Mouse (Mus musculus): ENCODE results near the gene Rap1b.

Rap1b gene

GRCm38 (mm10) chr10:117783786-117784420, 61.9 kb downstream of the Rap1b start:
- no peak for DNase-seq (ENCODE audit: low spot score)

GRCm38 (mm10) chr10:117782491-117783260, 63.2 kb downstream of the Rap1b start:
- no peak for DNase-seq (ENCODE audit: low spot score)

- DNase-seq (ENCODE audit: low spot score), result no peak
Measured at GRCm38 (mm10) chr10:117782056-117782455, 63.8 kb downstream of the Rap1b start.

GRCm38 (mm10) chr10:117781021-117781725, 64.7 kb downstream of the Rap1b start:
- DNase-seq (ENCODE audit: low spot score), result no peak

GRCm38 (mm10) chr10:117780306-117780911, 65.4 kb downstream of the Rap1b start:
- DNase-seq (ENCODE audit: low spot score), result no peak

GRCm38 (mm10) chr10:117779581-117780305, 66.1 kb downstream of the Rap1b start:
- DNase-seq (ENCODE audit: low spot score), result no peak

GRCm38 (mm10) chr10:117778951-117779350, 66.9 kb downstream of the Rap1b start:
- DNase-seq (ENCODE audit: low spot score), result no peak

GRCm38 (mm10) chr10:117778328-117778910, 67.4 kb downstream of the Rap1b start:
- DNase-seq (ENCODE audit: low spot score), result no peak

GRCm38 (mm10) chr10:117777501-117778327, 68.1 kb downstream of the Rap1b start:
- no peak for DNase-seq (ENCODE audit: low spot score)

- DNase-seq (ENCODE audit: low spot score), result no peak
Measured at GRCm38 (mm10) chr10:117777103-117777470, 68.7 kb downstream of the Rap1b start.

GRCm38 (mm10) chr10:117776281-117777102, 69.3 kb downstream of the Rap1b start:
- DNase-seq (ENCODE audit: low spot score), result no peak

GRCm38 (mm10) chr10:117775401-117776144, 70.3 kb downstream of the Rap1b start:
- DNase-seq (ENCODE audit: low spot score), result no peak

GRCm38 (mm10) chr10:117774817-117775120, 71.1 kb downstream of the Rap1b start:
- DNase-seq (ENCODE audit: low spot score), result no peak

- DNase-seq (ENCODE audit: low spot score), result no peak
Measured at GRCm38 (mm10) chr10:117774011-117774816, 71.6 kb downstream of the Rap1b start.

- DNase-seq (ENCODE audit: low spot score), result no peak
Measured at GRCm38 (mm10) chr10:117773106-117773720, 72.6 kb downstream of the Rap1b start.

GRCm38 (mm10) chr10:117772364-117773105, 73.3 kb downstream of the Rap1b start:
- DNase-seq (ENCODE audit: low spot score), result no peak

- DNase-seq (ENCODE audit: low spot score), result no peak
Measured at GRCm38 (mm10) chr10:117771131-117771510, 74.7 kb downstream of the Rap1b start.
